28 mouse cellular contexts compared by ENCODE assay signal in genomic region chr1:106159667-106160066, GRCm38 (mm10).
"Had no signal": no experiment of that assay in that cellular context is flagged by ENCODE, and none has a peak within 500 bp of the region (broad histone marks: within the 10 kb centered on the region; RNA-seq: fewer than 3 reads in every experiment).

No protein-coding gene starts in this region.

- H3K9ac ChIP-seq: limb, embryonic 12.5 days; limb, embryonic 13.5 days; limb, embryonic 15.5 days; liver, embryonic 12.5 days; liver, embryonic 13.5 days; liver, embryonic 14.5 days; liver, embryonic 15.5 days; liver, postnatal 0 days; lung, embryonic 14.5 days; lung, embryonic 15.5 days; midbrain, embryonic 12.5 days; midbrain, embryonic 13.5 days; midbrain, embryonic 15.5 days; neural tube, embryonic 12.5 days had no signal

- H3K9me3 ChIP-seq: limb, embryonic 10.5 days; limb, embryonic 12.5 days; limb, embryonic 13.5 days; limb, embryonic 15.5 days; liver, embryonic 12.5 days; liver, embryonic 13.5 days; liver, embryonic 15.5 days; lung, embryonic 15.5 days; megakaryocyte, embryonic 14.5 days; midbrain, embryonic 10.5 days; midbrain, embryonic 12.5 days; midbrain, embryonic 13.5 days; midbrain, embryonic 15.5 days; neural tube, embryonic 12.5 days had no signal

- H3K27me3 ChIP-seq: limb, embryonic 12.5 days; limb, embryonic 13.5 days; limb, embryonic 15.5 days; liver, embryonic 12.5 days; liver, embryonic 13.5 days; liver, embryonic 15.5 days; lung, embryonic 15.5 days; megakaryocyte, embryonic 14.5 days; midbrain, embryonic 12.5 days; midbrain, embryonic 13.5 days; midbrain, embryonic 15.5 days; neural tube, embryonic 12.5 days had no signal

- H3K4me1 ChIP-seq: limb, embryonic 10.5 days; limb, embryonic 12.5 days; limb, embryonic 13.5 days; limb, embryonic 15.5 days; liver, embryonic 12.5 days; liver, embryonic 13.5 days; liver, embryonic 15.5 days; lung, embryonic 15.5 days; midbrain, embryonic 13.5 days; midbrain, embryonic 15.5 days; neural tube, embryonic 12.5 days had no signal

- H3K36me3 ChIP-seq: limb, embryonic 10.5 days; limb, embryonic 12.5 days; limb, embryonic 13.5 days; limb, embryonic 15.5 days; liver, embryonic 12.5 days; liver, embryonic 13.5 days; liver, embryonic 15.5 days; lung, embryonic 15.5 days; midbrain, embryonic 10.5 days; midbrain, embryonic 12.5 days; midbrain, embryonic 13.5 days; midbrain, embryonic 15.5 days; neural tube, embryonic 12.5 days had no signal

- H3K27ac ChIP-seq: limb, embryonic 10.5 days; limb, embryonic 12.5 days; limb, embryonic 13.5 days; limb, embryonic 15.5 days; liver, embryonic 12.5 days; liver, embryonic 13.5 days; liver, embryonic 14.5 days; liver, embryonic 15.5 days; lung, embryonic 15.5 days; macrophage; midbrain, embryonic 10.5 days; midbrain, embryonic 12.5 days; midbrain, embryonic 13.5 days; midbrain, embryonic 15.5 days; neural tube, embryonic 12.5 days had no signal

- DNase-seq: left cerebral cortex, postnatal 4 days; liver; liver, embryonic 13.5 days; liver, postnatal 0 days; lung, adult 18-20 months; lung, adult 2 months; lung, embryonic 14.5 days; lung, postnatal 10 days; lung, postnatal 14 days; lung, postnatal 36 days; lung, postnatal 4 days; midbrain, embryonic 14.5 days had no signal

- H3K4me3 ChIP-seq: limb, embryonic 10.5 days; limb, embryonic 12.5 days; limb, embryonic 13.5 days; limb, embryonic 15.5 days; liver, embryonic 12.5 days; liver, embryonic 13.5 days; liver, embryonic 15.5 days; lung, embryonic 15.5 days; megakaryocyte, embryonic 14.5 days; midbrain, embryonic 10.5 days; midbrain, embryonic 12.5 days; midbrain, embryonic 13.5 days; midbrain, embryonic 15.5 days; myocyte; neural tube, embryonic 12.5 days had no signal
